Mouse (Mus musculus): Measurements from ENCODE around the gene Hsd11b1. TPM values are rescaled to one million over a fixed set of nuclear protein-coding genes. Genes with fewer than 3 reads are reported as not detected.
A peak's percentile ranks its signal among the peaks of the same experiment; 100 is the strongest.

Hsd11b1 gene
- polyA plus RNA-seq, 1 experiment from 2014 or later = 2.2 TPM

- peak overlapping the region; percentile 85 for H3K27ac ChIP-seq (ENCODE audit: low read depth, low read length)
- H3K36me3 ChIP-seq (ENCODE audit: control insufficient read depth, insufficient read depth, low read length) = no peaks in the 10 kb centered on the region
- peak overlapping the region; percentile 71 for H3K9ac ChIP-seq (ENCODE audit: low read depth, low read length)
- peak overlapping the region; percentile 89 for H3K4me2 ChIP-seq
- no peaks in the 10 kb centered on the region for H3K9me3 ChIP-seq (replicated peaks; ENCODE audit: control insufficient read depth, low read length)
- WGBS (ENCODE audit: insufficient replicate concordance) = 73% methylated on average over 13 of the region's 13 CpGs
- no peaks in the 10 kb centered on the region for H3K27me3 ChIP-seq (ENCODE audit: control insufficient read depth, insufficient read depth, low read length)
- H3K4me3 ChIP-seq (ENCODE audit: low read depth, low read length) = peak overlapping the region; percentile 81
- no peak for ATAC-seq (replicated peaks; ENCODE audit: insufficient number of reproducible peaks, low FRiP score, low TSS enrichment)
- H3K4me1 ChIP-seq (ENCODE audit: control insufficient read depth, insufficient read depth, low read length) = peaks cover 15% of the 10 kb centered on the region
Observed at GRCm38 (mm10) chr1:193174143-193174733, 89.6 kb downstream of the Hsd11b1 start.

- H3K4me1 ChIP-seq (ENCODE audit: control insufficient read depth, insufficient read depth, low read length) = peaks cover 15% of the 10 kb centered on the region
- no peaks in the 10 kb centered on the region for H3K27me3 ChIP-seq (ENCODE audit: control insufficient read depth, insufficient read depth, low read length)
- peak overlapping the region; percentile 81 for H3K4me3 ChIP-seq (ENCODE audit: low read depth, low read length)
- WGBS (ENCODE audit: insufficient replicate concordance) = 19% methylated on average over 9 of the region's 9 CpGs
- H3K9ac ChIP-seq (ENCODE audit: low read depth, low read length) = peak overlapping the region; percentile 71
- no peaks in the 10 kb centered on the region for H3K36me3 ChIP-seq (ENCODE audit: control insufficient read depth, insufficient read depth, low read length)
- no peaks in the 10 kb centered on the region for H3K9me3 ChIP-seq (replicated peaks; ENCODE audit: control insufficient read depth, low read length)
- peak overlapping the region; percentile 89 for H3K4me2 ChIP-seq
- peak overlapping the region; percentile 85 for H3K27ac ChIP-seq (ENCODE audit: low read depth, low read length)
- no peak for ATAC-seq (replicated peaks; ENCODE audit: insufficient number of reproducible peaks, low FRiP score, low TSS enrichment)
Observed at GRCm38 (mm10) chr1:193173810-193174129, 90.1 kb downstream of the Hsd11b1 start.

DNA sequence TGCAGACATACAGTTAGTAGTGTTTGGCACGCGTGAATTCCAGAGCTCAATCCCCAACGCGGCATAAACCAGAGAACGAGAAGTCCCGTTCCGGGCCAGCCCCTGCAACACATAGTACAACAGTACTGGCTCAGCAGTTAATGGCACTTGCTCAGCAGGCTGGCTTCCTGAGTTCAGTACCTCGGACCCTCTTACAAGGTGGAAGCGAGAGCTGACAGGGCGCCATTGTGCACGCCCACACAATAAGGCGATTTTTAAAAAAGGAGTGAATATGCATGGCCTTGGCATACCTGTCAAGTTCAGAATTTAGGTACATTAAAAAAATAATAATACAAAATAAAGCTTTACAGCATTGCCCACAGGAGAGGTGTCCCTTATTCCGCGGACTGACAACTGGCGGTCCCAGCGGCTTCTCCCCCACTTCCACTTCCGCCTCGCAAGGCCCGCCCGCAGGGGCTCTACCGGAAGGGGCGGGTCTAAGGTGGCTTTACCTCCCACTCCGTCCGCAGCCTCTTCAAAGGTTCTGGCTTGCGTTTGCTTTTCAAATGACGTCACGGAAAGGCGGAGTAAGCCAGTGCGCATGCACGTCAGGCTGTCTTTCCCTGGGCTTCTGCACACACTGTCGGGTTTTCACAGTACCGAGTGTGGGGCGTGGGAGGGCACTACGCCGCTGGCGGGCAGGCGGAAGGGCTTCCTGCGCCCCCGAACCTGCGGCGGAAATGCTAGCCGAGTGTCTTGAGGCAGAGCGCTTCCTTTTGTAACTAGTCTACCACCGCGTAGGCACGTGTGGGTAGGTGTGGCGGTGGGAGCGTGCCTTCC, 90.7 kb downstream of the Hsd11b1 start:
- ATAC-seq (replicated peaks; ENCODE audit: insufficient number of reproducible peaks, low FRiP score, low TSS enrichment) = peak; percentile 99
- WGBS (ENCODE audit: insufficient replicate concordance) = under 1% methylated on average over 48 of the region's 48 CpGs
- H3K27me3 ChIP-seq (ENCODE audit: control insufficient read depth, insufficient read depth, low read length) = no peaks in the 10 kb centered on the region

More for the DNA sequence above, 90.7 kb downstream of the Hsd11b1 start:
- peak overlapping the region; percentile 89 for H3K4me2 ChIP-seq
- no peaks in the 10 kb centered on the region for H3K9me3 ChIP-seq (replicated peaks; ENCODE audit: control insufficient read depth, low read length)
- H3K36me3 ChIP-seq (ENCODE audit: control insufficient read depth, insufficient read depth, low read length) = no peaks in the 10 kb centered on the region
- peak overlapping the region; percentile 71 for H3K9ac ChIP-seq (ENCODE audit: low read depth, low read length)
- H3K4me1 ChIP-seq (ENCODE audit: control insufficient read depth, insufficient read depth, low read length) = peaks cover 15% of the 10 kb centered on the region
- H3K4me3 ChIP-seq (ENCODE audit: low read depth, low read length) = peak overlapping the region; percentile 81
- H3K27ac ChIP-seq (ENCODE audit: low read depth, low read length) = peak overlapping the region; percentile 85

Other genes with a start within 250 kb of the Hsd11b1 start
- gene Syt14, start 228.3 kb downstream of the Hsd11b1 start, polyA plus RNA-seq (2014; fragmentation: Nextera tagmentation; extraction: Ambion mirVana) = 2.3 and 2.4 TPM in 2 replicates
- gene Diexf, start 133.8 kb downstream of the Hsd11b1 start, polyA plus RNA-seq (2014; fragmentation: Nextera tagmentation; extraction: Ambion mirVana) = 5.6 and 6.9 TPM in 2 replicates
- 3.2 and 3.6 TPM in 2 replicates for gene Irf6, start 111.0 kb downstream of the Hsd11b1 start, polyA plus RNA-seq (2014; fragmentation: Nextera tagmentation; extraction: Ambion mirVana)
- gene A130010J15Rik, start 96.0 kb downstream of the Hsd11b1 start, polyA plus RNA-seq (2014; fragmentation: Nextera tagmentation; extraction: Ambion mirVana) = 11.9 and 14.2 TPM in 2 replicates
- gene Traf3ip3, start 62.4 kb downstream of the Hsd11b1 start, polyA plus RNA-seq (2014; fragmentation: Nextera tagmentation; extraction: Ambion mirVana) = 2.0 and 2.1 TPM in 2 replicates
- gene Lamb3, start 56.4 kb downstream of the Hsd11b1 start, polyA plus RNA-seq (2014; fragmentation: Nextera tagmentation; extraction: Ambion mirVana) = 0.64 and 1.2 TPM in 2 replicates
- gene G0s2, start 9.1 kb upstream of the Hsd11b1 start, polyA plus RNA-seq (2014; fragmentation: Nextera tagmentation; extraction: Ambion mirVana) = 38.5 and 45.3 TPM in 2 replicates
- 7.2 and 8.1 TPM in 2 replicates for gene Camk1g, start 106.2 kb upstream of the Hsd11b1 start, polyA plus RNA-seq (2014; fragmentation: Nextera tagmentation; extraction: Ambion mirVana)